10 mouse cellular contexts compared by ENCODE assay signal in genomic region chr7:141456739-141457138, GRCm38 (mm10). TPM values are rescaled to one million over a fixed set of nuclear protein-coding genes. Genes with fewer than 3 reads are reported as not detected.
DNase-seq lines count a peak whose midpoint lies in the region; ATAC-seq lines count a peak whose summit lies in the region.
"Had no signal": no experiment of that assay in that cellular context is flagged by ENCODE, and none has a peak within 500 bp of the region (broad histone marks: within the 10 kb centered on the region; RNA-seq: fewer than 3 reads in every experiment).

No protein-coding gene starts in this region.

- H3K27me3 ChIP-seq in forebrain, embryonic 10.5 days (ENCODE audit: poor library complexity, severe bottlenecking), result peaks cover 49% of the 10 kb centered on the region
- H3K27me3 ChIP-seq in forebrain, embryonic 11.5 days (ENCODE audit: control insufficient read depth, insufficient read depth, low read length), result peaks cover 13% of the 10 kb centered on the region
- H3K27me3 ChIP-seq in megakaryocyte, embryonic 14.5 days (replicated peaks), result peaks cover 8% of the 10 kb centered on the region
- H3K27me3 ChIP-seq in heart, embryonic 11.5 days (ENCODE audit: control insufficient read depth, insufficient read depth, low read length), result peaks cover 15% of the 10 kb centered on the region
- H3K27me3 ChIP-seq in neural tube, embryonic 13.5 days, result peaks cover 33% of the 10 kb centered on the region

- no peak overlapping the region for H3K27ac ChIP-seq in forebrain, embryonic 10.5 days
- H3K27ac ChIP-seq in forebrain, embryonic 11.5 days (ENCODE audit: low read depth, low read length), result no peak overlapping the region
- H3K27ac ChIP-seq in heart, embryonic 11.5 days (ENCODE audit: low read depth, low read length), result no peak overlapping the region
- no peak overlapping the region for H3K27ac ChIP-seq in neural tube, embryonic 13.5 days (replicated peaks)

- DNase-seq in forebrain, embryonic 10.5 days (ENCODE audit: extremely low spot score, low spot score), result no peak
- DNase-seq in forebrain, embryonic 11.5 days (ENCODE audit: low spot score), result no peak
- no peak for DNase-seq in T-cell, adult 2 months (ENCODE audit: low spot score)
- DNase-seq in cerebellum, postnatal 14 days, result no peak
- DNase-seq: cerebellum, adult 9-10 months; layer of hippocampus, adult 9-11 months had no signal

- peaks cover 26% of the 10 kb centered on the region for H3K36me3 ChIP-seq in forebrain, embryonic 10.5 days (replicated peaks)
- H3K36me3 ChIP-seq in forebrain, embryonic 11.5 days (ENCODE audit: control insufficient read depth, insufficient read depth, low read length), result peaks cover 3% of the 10 kb centered on the region; the same call in 1 of the 2 replicates
- peaks cover 53% of the 10 kb centered on the region for H3K36me3 ChIP-seq in megakaryocyte, embryonic 14.5 days (replicated peaks; ENCODE audit: low read length)
- peaks cover 11% of the 10 kb centered on the region for H3K36me3 ChIP-seq in heart, embryonic 11.5 days (ENCODE audit: control insufficient read depth, insufficient read depth, low read length)
- H3K36me3 ChIP-seq in neural tube, embryonic 13.5 days, result peaks cover 26% of the 10 kb centered on the region

- H3K9me3 ChIP-seq in forebrain, embryonic 10.5 days, result no peaks in the 10 kb centered on the region
- no peaks in the 10 kb centered on the region for H3K9me3 ChIP-seq in forebrain, embryonic 11.5 days (ENCODE audit: control insufficient read depth, low read length)
- H3K9me3 ChIP-seq in megakaryocyte, embryonic 14.5 days, result no peaks in the 10 kb centered on the region
- no peaks in the 10 kb centered on the region for H3K9me3 ChIP-seq in heart, embryonic 11.5 days (replicated peaks; ENCODE audit: control insufficient read depth, low read length)
- H3K9me3 ChIP-seq in neural tube, embryonic 13.5 days, result no peaks in the 10 kb centered on the region

- WGBS in forebrain, embryonic 10.5 days, result 93% methylated on average over 6 of the region's 6 CpGs
- 89% methylated on average over 6 of the region's 6 CpGs for WGBS in forebrain, embryonic 11.5 days
- WGBS in heart, embryonic 11.5 days (ENCODE audit: insufficient replicate concordance), result 84% methylated on average over 6 of the region's 6 CpGs
- 92% methylated on average over 6 of the region's 6 CpGs for WGBS in neural tube, embryonic 13.5 days

- H3K4me3 ChIP-seq in forebrain, embryonic 10.5 days, result peak overlapping the region; percentile 79; the same call in 1 of the 2 replicates
- H3K4me3 ChIP-seq in forebrain, embryonic 11.5 days (ENCODE audit: low read depth, low read length), result no peak overlapping the region
- H3K4me3 ChIP-seq in megakaryocyte, embryonic 14.5 days (replicated peaks), result peak overlapping the region; percentile 100
- H3K4me3 ChIP-seq in heart, embryonic 11.5 days (ENCODE audit: low read depth, low read length), result 0 out of 2 replicates have a peak overlapping the region, but pooled peaks have one; percentile 58
- H3K4me3 ChIP-seq in neural tube, embryonic 13.5 days, result no peak overlapping the region

- no peak overlapping the region for H3K4me2 ChIP-seq in forebrain, embryonic 11.5 days (ENCODE audit: low read depth, low read length, severe bottlenecking)
- peak overlapping the region; percentile 84; the same call in 1 of the 2 replicates for H3K4me2 ChIP-seq in heart, embryonic 11.5 days
- peak overlapping the region; percentile 89 for H3K4me2 ChIP-seq in neural tube, embryonic 13.5 days

- ATAC-seq in forebrain, embryonic 11.5 days (replicated peaks; ENCODE audit: low FRiP score), result no peak
- no peak for ATAC-seq in megakaryocyte, adult 5-6 weeks (ENCODE audit: poor library complexity, severe bottlenecking)
- ATAC-seq in heart, embryonic 11.5 days (replicated peaks; ENCODE audit: insufficient number of reproducible peaks, low FRiP score, low TSS enrichment), result no peak
- no peak for ATAC-seq in neural tube, embryonic 13.5 days (ENCODE audit: low read depth)

- no peak overlapping the region for H3K9ac ChIP-seq in forebrain, embryonic 11.5 days (ENCODE audit: low read length)
- H3K9ac ChIP-seq in heart, embryonic 11.5 days (ENCODE audit: low read depth, low read length), result no peak overlapping the region
- H3K9ac ChIP-seq in neural tube, embryonic 13.5 days, result no peak overlapping the region

- peaks cover 43% of the 10 kb centered on the region for H3K4me1 ChIP-seq in forebrain, embryonic 10.5 days
- H3K4me1 ChIP-seq in forebrain, embryonic 11.5 days (replicated peaks; ENCODE audit: control insufficient read depth, insufficient read depth, low read length), result peaks cover 11% of the 10 kb centered on the region
- H3K4me1 ChIP-seq in megakaryocyte, embryonic 14.5 days, result peaks cover 81% of the 10 kb centered on the region
- peaks cover 24% of the 10 kb centered on the region; the same call in 1 of the 2 replicates for H3K4me1 ChIP-seq in heart, embryonic 11.5 days (ENCODE audit: control insufficient read depth, insufficient read depth, low read length)
- peaks cover 29% of the 10 kb centered on the region for H3K4me1 ChIP-seq in neural tube, embryonic 13.5 days (replicated peaks)

RNA-seq across cellular contexts. Expression of gene Pnpla2, which starts 1.7 kb away (rescaled TPM):
- polyA plus RNA-seq in forebrain, embryonic 10.5 days (2016; fragmentation: Nextera tagmentation; extraction: Ambion mirVana), result 15.9 and 18.2 TPM in 2 replicates
- 16.9 and 17.9 TPM in 2 replicates for polyA plus RNA-seq in forebrain, embryonic 11.5 days (2014; fragmentation: Nextera tagmentation; extraction: Ambion mirVana)
- 230 and 314 TPM in 2 replicates for polyA plus RNA-seq in megakaryocyte, embryonic 14.5 days (2012; ENCODE audit: insufficient read depth, low replicate concordance)
- 31.2 and 34.5 TPM in 2 replicates for total RNA-seq in megakaryocyte, adult 5-6 weeks (2015)
- total RNA-seq in megakaryocyte, adult 5-6 weeks (2017), result 9.1 and 12.3 TPM in 2 replicates
- 28.7 and 35.3 TPM in 2 replicates for polyA plus RNA-seq in heart, embryonic 11.5 days (2014; fragmentation: Nextera tagmentation; extraction: Ambion mirVana)
- polyA plus RNA-seq in neural tube, embryonic 13.5 days (2015; fragmentation: Nextera tagmentation; extraction: Ambion mirVana), result 17.1 and 17.6 TPM in 2 replicates

RNA-seq across cellular contexts. Expression of gene Cracr2b, which starts 4.2 kb away (rescaled TPM):
- polyA plus RNA-seq in forebrain, embryonic 10.5 days (2016; fragmentation: Nextera tagmentation; extraction: Ambion mirVana), result 6.2 and 7.3 TPM in 2 replicates
- 3.6 and 5.9 TPM in 2 replicates for polyA plus RNA-seq in forebrain, embryonic 11.5 days (2014; fragmentation: Nextera tagmentation; extraction: Ambion mirVana)
- 19.4 and 29.4 TPM in 2 replicates for polyA plus RNA-seq in megakaryocyte, embryonic 14.5 days (2012; ENCODE audit: insufficient read depth, low replicate concordance)
- total RNA-seq in megakaryocyte, adult 5-6 weeks (2015), result 1.6 and 1.8 TPM in 2 replicates
- total RNA-seq in megakaryocyte, adult 5-6 weeks (2017), result 1.5 and 2.0 TPM in 2 replicates
- polyA plus RNA-seq in heart, embryonic 11.5 days (2014; fragmentation: Nextera tagmentation; extraction: Ambion mirVana), result 11.5 and 14.3 TPM in 2 replicates
- 5.3 and 9.8 TPM in 2 replicates for polyA plus RNA-seq in neural tube, embryonic 13.5 days (2015; fragmentation: Nextera tagmentation; extraction: Ambion mirVana)

RNA-seq across cellular contexts. Expression of gene Rplp2, which starts 9.6 kb away (rescaled TPM):
- polyA plus RNA-seq in forebrain, embryonic 10.5 days (2016; fragmentation: Nextera tagmentation; extraction: Ambion mirVana), result 1,198 and 1,216 TPM in 2 replicates
- 935 and 968 TPM in 2 replicates for polyA plus RNA-seq in forebrain, embryonic 11.5 days (2014; fragmentation: Nextera tagmentation; extraction: Ambion mirVana)
- polyA plus RNA-seq in megakaryocyte, embryonic 14.5 days (2012; ENCODE audit: insufficient read depth, low replicate concordance), result 6,138 and 9,533 TPM in 2 replicates
- 1,660 and 1,825 TPM in 2 replicates for total RNA-seq in megakaryocyte, adult 5-6 weeks (2015)
- 1,271 and 1,459 TPM in 2 replicates for total RNA-seq in megakaryocyte, adult 5-6 weeks (2017)
- polyA plus RNA-seq in heart, embryonic 11.5 days (2014; fragmentation: Nextera tagmentation; extraction: Ambion mirVana), result 873 and 1,016 TPM in 2 replicates
- 769 and 771 TPM in 2 replicates for polyA plus RNA-seq in neural tube, embryonic 13.5 days (2015; fragmentation: Nextera tagmentation; extraction: Ambion mirVana)

RNA-seq across cellular contexts. Expression of gene Cd151, which starts 10.5 kb away (rescaled TPM):
- 15.2 and 17.7 TPM in 2 replicates for polyA plus RNA-seq in forebrain, embryonic 10.5 days (2016; fragmentation: Nextera tagmentation; extraction: Ambion mirVana)
- polyA plus RNA-seq in forebrain, embryonic 11.5 days (2014; fragmentation: Nextera tagmentation; extraction: Ambion mirVana), result 40.3 and 48.6 TPM in 2 replicates
- polyA plus RNA-seq in megakaryocyte, embryonic 14.5 days (2012; ENCODE audit: insufficient read depth, low replicate concordance), result 56.1 and 168 TPM in 2 replicates
- 13.3 and 16.8 TPM in 2 replicates for total RNA-seq in megakaryocyte, adult 5-6 weeks (2015)
- 21.6 and 26.4 TPM in 2 replicates for total RNA-seq in megakaryocyte, adult 5-6 weeks (2017)
- polyA plus RNA-seq in heart, embryonic 11.5 days (2014; fragmentation: Nextera tagmentation; extraction: Ambion mirVana), result 61.3 and 101 TPM in 2 replicates
- 19.1 and 22.7 TPM in 2 replicates for polyA plus RNA-seq in neural tube, embryonic 13.5 days (2015; fragmentation: Nextera tagmentation; extraction: Ambion mirVana)

RNA-seq across cellular contexts. Expression of gene Pidd1, which starts 12.9 kb away (rescaled TPM):
- polyA plus RNA-seq in forebrain, embryonic 10.5 days (2016; fragmentation: Nextera tagmentation; extraction: Ambion mirVana), result 24.9 and 26.4 TPM in 2 replicates
- 22.3 TPM in 2 replicates for polyA plus RNA-seq in forebrain, embryonic 11.5 days (2014; fragmentation: Nextera tagmentation; extraction: Ambion mirVana)
- polyA plus RNA-seq in megakaryocyte, embryonic 14.5 days (2012; ENCODE audit: insufficient read depth, low replicate concordance), result 13.0 and 25.6 TPM in 2 replicates
- total RNA-seq in megakaryocyte, adult 5-6 weeks (2015), result 7.1 and 8.1 TPM in 2 replicates
- 6.1 and 10.5 TPM in 2 replicates for total RNA-seq in megakaryocyte, adult 5-6 weeks (2017)
- polyA plus RNA-seq in heart, embryonic 11.5 days (2014; fragmentation: Nextera tagmentation; extraction: Ambion mirVana), result 9.5 and 9.6 TPM in 2 replicates
- 3.8 and 3.9 TPM in 2 replicates for polyA plus RNA-seq in neural tube, embryonic 13.5 days (2015; fragmentation: Nextera tagmentation; extraction: Ambion mirVana)

Comparison
In these comparisons a context has a peak if more than half of its experiments do, and no peak if none do; other contexts are left out.
1. H3K4me3 ChIP-seq: peak in forebrain, embryonic 10.5 days (single experiment), megakaryocyte, embryonic 14.5 days (single experiment) and heart, embryonic 11.5 days (single experiment); none in forebrain, embryonic 11.5 days (single experiment) and neural tube, embryonic 13.5 days (single experiment).